Mouse (Mus musculus): ENCODE results near the gene Ngly1. TPM values are rescaled to one million over a fixed set of nuclear protein-coding genes. Genes with fewer than 3 reads are reported as not detected.

Ngly1 gene
- polyA plus RNA-seq, 1 experiment from 2014 or later = 30.4 TPM

GRCm38 (mm10) chr14:16313936-16314521 lies 64.9 kb downstream of the Ngly1 start:
- no peak for TF ChIP-seq CTCF (IDR thresholded peaks at IDR 0.05; ENCODE audit: low read depth)
- Histone ChIP-seq H3K27ac (ENCODE audit: low read depth) (peak overlapping the region; percentile 56; the same call in 1 of the 2 replicates), H3K9ac (no peak overlapping the region), H3K27me3 (ENCODE audit: insufficient read depth, low read length) (no peaks in the 10 kb centered on the region), H3K4me1 (ENCODE audit: insufficient read depth) (no peaks in the 10 kb centered on the region), H3K4me3 (ENCODE audit: low read depth, low read length) (no peak overlapping the region), H3K36me3 (ENCODE audit: insufficient read depth) (no peaks in the 10 kb centered on the region), H3K9me3 (ENCODE audit: low read depth, low read length) (no peaks in the 10 kb centered on the region), H3K4me2 (no peak overlapping the region)
- DNase-seq (peak; percentile 56), ATAC-seq (ENCODE audit: insufficient read depth) (peak; percentile 91)
- 35% methylated on average over 7 of the region's 7 CpGs for WGBS

GRCm38 (mm10) chr14:16314842-16315241 lies 65.8 kb downstream of the Ngly1 start:
- Histone ChIP-seq H3K4me1 (ENCODE audit: insufficient read depth) (no peaks in the 10 kb centered on the region), H3K4me3 (ENCODE audit: low read depth, low read length) (no peak overlapping the region), H3K36me3 (ENCODE audit: insufficient read depth) (no peaks in the 10 kb centered on the region), H3K27me3 (ENCODE audit: insufficient read depth, low read length) (no peaks in the 10 kb centered on the region), H3K9ac (no peak overlapping the region), H3K27ac (ENCODE audit: low read depth) (peak overlapping the region; percentile 56; the same call in 1 of the 2 replicates), H3K9me3 (ENCODE audit: low read depth, low read length) (no peaks in the 10 kb centered on the region), H3K4me2 (no peak overlapping the region)
- no peak for DNase-seq
- TF ChIP-seq CTCF (IDR thresholded peaks at IDR 0.05; ENCODE audit: low read depth) = no peak
- no peak for ATAC-seq (ENCODE audit: insufficient read depth)
- 59% methylated on average over 2 of the region's 2 CpGs for WGBS

GRCm38 (mm10) chr14:16316715-16317114 lies 67.6 kb downstream of the Ngly1 start:
- H3K4me3 ChIP-seq (ENCODE audit: low read depth, low read length) = no peak overlapping the region
- no peaks in the 10 kb centered on the region for H3K4me1 ChIP-seq (ENCODE audit: insufficient read depth)
- no peaks in the 10 kb centered on the region for H3K36me3 ChIP-seq (ENCODE audit: insufficient read depth)
- no peaks in the 10 kb centered on the region for H3K27me3 ChIP-seq (ENCODE audit: insufficient read depth, low read length)
- DNase-seq (peak; percentile 19), ATAC-seq (ENCODE audit: insufficient read depth) (peak; percentile 38; the same call in 1 of the 2 replicates)
- H3K9ac ChIP-seq = no peak overlapping the region
- H3K27ac ChIP-seq (ENCODE audit: low read depth) = no peak overlapping the region; the same call in 1 of the 2 replicates
- WGBS = 53% methylated on average over 1 of the region's 1 CpGs
- no peak overlapping the region for H3K4me2 ChIP-seq
- H3K9me3 ChIP-seq (ENCODE audit: low read depth, low read length) = no peaks in the 10 kb centered on the region
- no peak for TF ChIP-seq CTCF (IDR thresholded peaks at IDR 0.05; ENCODE audit: low read depth)

GRCm38 (mm10) chr14:16319818-16320217 lies 70.7 kb downstream of the Ngly1 start:
- DNase-seq = no peak
- no peaks in the 10 kb centered on the region for H3K27me3 ChIP-seq (ENCODE audit: insufficient read depth, low read length)
- H3K4me3 ChIP-seq (ENCODE audit: low read depth, low read length) = no peak overlapping the region
- H3K9ac ChIP-seq = no peak overlapping the region
- no peak overlapping the region for H3K4me2 ChIP-seq
- no peaks in the 10 kb centered on the region for H3K4me1 ChIP-seq (ENCODE audit: insufficient read depth)
- WGBS = 77% methylated on average over 2 of the region's 2 CpGs
- no peak for TF ChIP-seq CTCF (IDR thresholded peaks at IDR 0.05; ENCODE audit: low read depth)
- H3K9me3 ChIP-seq (ENCODE audit: low read depth, low read length) = no peaks in the 10 kb centered on the region
- no peak overlapping the region for H3K27ac ChIP-seq (ENCODE audit: low read depth)
- H3K36me3 ChIP-seq (ENCODE audit: insufficient read depth) = no peaks in the 10 kb centered on the region
- no peak for ATAC-seq (ENCODE audit: insufficient read depth)

- no peak overlapping the region for H3K9ac ChIP-seq
- TF ChIP-seq CTCF (IDR thresholded peaks at IDR 0.05; ENCODE audit: low read depth) = no peak
- H3K4me1 ChIP-seq (ENCODE audit: insufficient read depth) = peaks cover 4% of the 10 kb centered on the region; the same call in 1 of the 2 replicates
- no peak for DNase-seq
- H3K9me3 ChIP-seq (ENCODE audit: low read depth, low read length) = no peaks in the 10 kb centered on the region
- no peak overlapping the region for H3K4me2 ChIP-seq
- no peaks in the 10 kb centered on the region for H3K27me3 ChIP-seq (ENCODE audit: insufficient read depth, low read length)
- no peak for ATAC-seq (ENCODE audit: insufficient read depth)
- H3K36me3 ChIP-seq (ENCODE audit: insufficient read depth) = no peaks in the 10 kb centered on the region
- 81% methylated on average over 4 of the region's 4 CpGs for WGBS
- no peak overlapping the region for H3K27ac ChIP-seq (ENCODE audit: low read depth)
- no peak overlapping the region for H3K4me3 ChIP-seq (ENCODE audit: low read depth, low read length)
Observed at GRCm38 (mm10) chr14:16324394-16324793, 75.3 kb downstream of the Ngly1 start.

- WGBS = 25% methylated on average over 1 of the region's 1 CpGs
- H3K4me3 ChIP-seq (ENCODE audit: low read depth, low read length) = no peak overlapping the region
- H3K27ac ChIP-seq (ENCODE audit: low read depth) = no peak overlapping the region
- no peak overlapping the region for H3K9ac ChIP-seq
- no peaks in the 10 kb centered on the region for H3K36me3 ChIP-seq (ENCODE audit: insufficient read depth)
- no peaks in the 10 kb centered on the region for H3K9me3 ChIP-seq (ENCODE audit: low read depth, low read length)
- peak; percentile 35; the same call in 1 of the 2 replicates for TF ChIP-seq CTCF (IDR thresholded peaks at IDR 0.05; ENCODE audit: low read depth)
- ATAC-seq (ENCODE audit: insufficient read depth) (no peak), DNase-seq (no peak)
- no peaks in the 10 kb centered on the region for H3K27me3 ChIP-seq (ENCODE audit: insufficient read depth, low read length)
- H3K4me2 ChIP-seq = no peak overlapping the region
- H3K4me1 ChIP-seq (ENCODE audit: insufficient read depth) = peaks cover 6% of the 10 kb centered on the region; the same call in 1 of the 2 replicates
Observed at GRCm38 (mm10) chr14:16325208-16325607, 76.1 kb downstream of the Ngly1 start.

- Histone ChIP-seq H3K9me3 (ENCODE audit: low read depth, low read length) (no peaks in the 10 kb centered on the region), H3K27ac (ENCODE audit: low read depth) (peak overlapping the region; percentile 42; the same call in 1 of the 2 replicates), H3K4me1 (ENCODE audit: insufficient read depth) (peaks cover 6% of the 10 kb centered on the region; the same call in 1 of the 2 replicates), H3K4me2 (no peak overlapping the region), H3K36me3 (ENCODE audit: insufficient read depth) (no peaks in the 10 kb centered on the region), H3K9ac (no peak overlapping the region), H3K4me3 (ENCODE audit: low read depth, low read length) (no peak overlapping the region), H3K27me3 (ENCODE audit: insufficient read depth, low read length) (no peaks in the 10 kb centered on the region)
- WGBS = 7% methylated on average over 2 of the region's 2 CpGs
- DNase-seq = peak; percentile 70
- no peak for TF ChIP-seq CTCF (IDR thresholded peaks at IDR 0.05; ENCODE audit: low read depth)
- ATAC-seq (ENCODE audit: insufficient read depth) = peak; percentile 94
Observed at GRCm38 (mm10) chr14:16328531-16328930, 79.5 kb downstream of the Ngly1 start.

Data from lung, embryonic 14.5 days (tissue).